Mouse (Mus musculus) adrenal gland, postnatal 0 days (tissue): ENCODE measurements around the gene Cldn34c3. TPM values are rescaled to one million over a fixed set of nuclear protein-coding genes. Genes with fewer than 3 reads are reported as not detected.

Source experiments
- polyA plus RNA-seq: library from polyadenylated mRNA; unstranded; fragments of >200 nt; fragmentation: Nextera tagmentation; extraction: Ambion mirVana; gene quantifications from 2 replicates; pipeline ENCODE4 v1.2.1, GENCODE M21; 2015

Cldn34c3 gene
- not detected in 2 replicates for polyA plus RNA-seq

GRCm38 (mm10) chrX:123793365-123793764 lies at the start of gene Cldn34c3:
Gene Cldn34c3, plus strand, starts transcription at chrX:123793665.

Other genes starting within 250 kb of the Cldn34c3 start
- 0.32 TPM in 1 of 2 replicates, not detected in the other for gene Cldn34c2, start 212.0 kb upstream of the Cldn34c3 start, polyA plus RNA-seq
- not detected in 2 replicates for gene Gm17467, start 88.9 kb upstream of the Cldn34c3 start, polyA plus RNA-seq